Mouse (Mus musculus): ENCODE measurements around the gene Cyp2d10. TPM values are rescaled to one million over a fixed set of nuclear protein-coding genes. Genes with fewer than 3 reads are reported as not detected.
"Not testable (repeated sequence)": the region's sequence is repeated elsewhere in the genome, so short reads cannot be mapped to it uniquely, and the experiment has no call there.

Cyp2d10 gene
- total RNA-seq, 1 experiment from 2014 or later, result not detected

DNA sequence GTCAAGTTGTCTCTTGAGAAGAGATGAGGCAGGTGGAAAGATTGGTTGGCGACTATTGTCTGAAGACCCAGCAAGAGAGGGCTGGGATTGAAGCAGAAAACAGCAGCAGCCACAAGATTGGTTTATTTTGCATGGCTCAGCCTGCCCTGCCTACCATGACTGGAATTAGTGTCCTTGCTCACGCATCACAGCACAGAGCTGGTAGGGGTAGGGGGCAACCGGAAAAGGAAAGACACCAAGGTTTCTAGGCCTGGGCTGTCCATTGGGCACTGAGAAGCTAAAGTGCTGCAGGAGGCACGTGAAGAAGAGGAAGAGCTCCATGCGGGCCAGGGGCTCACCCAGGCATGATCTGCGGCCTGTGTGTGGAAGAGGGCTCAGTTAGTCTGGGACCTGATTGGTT lies 4.3 kb downstream of the Cyp2d10 start:
- no peak for ATAC-seq (replicated peaks; ENCODE audit: low read depth, poor library complexity, severe bottlenecking)

DNA sequence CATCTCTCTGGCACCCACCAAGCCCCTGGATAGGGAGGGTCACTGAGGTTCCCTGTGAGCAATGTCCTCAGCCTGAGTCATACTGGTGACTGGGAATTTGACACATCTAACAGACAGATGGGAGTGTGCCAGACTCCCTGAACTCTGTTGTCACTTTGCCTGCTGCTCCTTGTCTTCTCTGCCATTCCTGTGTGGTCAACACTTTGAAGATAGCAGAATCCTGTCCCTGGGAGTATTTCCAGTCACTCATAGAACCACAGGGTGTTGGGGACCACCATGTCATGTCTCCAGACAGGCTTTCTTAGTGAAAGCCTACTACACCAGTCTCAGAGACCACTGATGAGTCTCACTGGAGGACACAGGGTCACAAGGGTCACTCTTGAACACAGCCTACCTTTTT lies 4.9 kb downstream of the Cyp2d10 start:
- ATAC-seq (replicated peaks; ENCODE audit: low read depth, poor library complexity, severe bottlenecking), result no peak

DNA sequence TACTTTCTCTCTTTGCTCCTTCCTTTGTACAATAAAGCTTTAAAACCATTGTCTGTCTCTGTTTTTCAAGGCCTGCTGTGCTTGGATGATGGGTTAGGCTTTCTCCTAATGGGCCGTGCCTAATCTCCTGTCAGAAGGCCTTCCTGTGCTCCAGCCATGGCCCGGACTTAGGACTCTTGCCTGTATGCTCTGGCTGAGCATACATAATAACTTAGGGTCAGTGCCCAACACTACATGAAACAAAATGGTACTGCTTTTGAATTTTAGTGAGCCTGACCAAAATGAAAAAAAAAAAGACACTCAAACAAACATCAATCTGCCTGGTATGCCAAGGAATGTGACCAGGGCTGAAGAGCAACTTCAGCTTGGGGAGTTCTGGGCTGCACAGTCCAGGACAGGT lies 5.5 kb downstream of the Cyp2d10 start:
- no peak for ATAC-seq (replicated peaks; ENCODE audit: low read depth, poor library complexity, severe bottlenecking)

DNA sequence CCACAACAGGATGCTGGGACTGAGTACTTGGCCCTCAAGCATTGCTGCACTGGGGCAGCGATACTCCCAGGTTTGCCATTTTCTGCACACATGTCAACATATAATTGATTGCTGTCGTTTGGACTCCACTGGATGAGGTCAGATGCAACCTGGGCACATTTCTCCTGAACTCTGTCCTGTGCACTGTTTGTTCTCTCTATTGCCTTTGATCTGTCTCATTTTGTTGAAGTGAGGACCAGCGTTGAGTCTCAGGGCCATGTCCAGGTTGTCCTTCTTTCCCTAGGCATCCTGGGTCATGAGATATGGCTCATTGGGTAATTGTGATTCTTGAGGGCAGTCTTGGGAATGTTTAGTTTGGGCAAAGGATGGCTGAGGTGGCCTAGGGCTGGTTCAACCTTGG lies 11.0 kb downstream of the Cyp2d10 start:
- ATAC-seq (replicated peaks; ENCODE audit: low read depth, poor library complexity, severe bottlenecking), result not testable (repeated sequence)

DNA sequence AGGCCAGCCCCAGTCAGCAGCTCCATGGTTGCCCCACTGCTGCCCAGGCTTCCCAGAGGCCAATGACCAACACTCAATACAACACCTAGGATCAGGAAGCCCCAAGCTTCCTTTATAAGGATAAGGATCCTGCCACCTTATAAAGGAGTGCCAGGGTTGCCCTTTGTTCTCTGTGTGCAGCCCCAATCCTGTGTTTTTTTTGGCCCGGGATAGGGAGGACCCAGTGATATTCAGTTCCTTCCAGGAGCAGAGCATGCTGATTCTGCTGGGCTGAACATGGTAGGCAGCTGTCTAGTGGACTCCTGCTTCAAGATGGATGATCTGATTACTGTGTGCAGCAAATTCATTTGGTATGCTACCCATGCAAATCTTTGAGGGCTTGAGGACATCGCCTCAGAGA lies 13.1 kb downstream of the Cyp2d10 start, which contains the start of gene Cyp2d11:
Gene Cyp2d11 (minus strand): TSS at position 101 of the 400 bp plus-strand sequence.
- ATAC-seq (replicated peaks; ENCODE audit: low read depth, poor library complexity, severe bottlenecking), result not testable (repeated sequence)

DNA sequence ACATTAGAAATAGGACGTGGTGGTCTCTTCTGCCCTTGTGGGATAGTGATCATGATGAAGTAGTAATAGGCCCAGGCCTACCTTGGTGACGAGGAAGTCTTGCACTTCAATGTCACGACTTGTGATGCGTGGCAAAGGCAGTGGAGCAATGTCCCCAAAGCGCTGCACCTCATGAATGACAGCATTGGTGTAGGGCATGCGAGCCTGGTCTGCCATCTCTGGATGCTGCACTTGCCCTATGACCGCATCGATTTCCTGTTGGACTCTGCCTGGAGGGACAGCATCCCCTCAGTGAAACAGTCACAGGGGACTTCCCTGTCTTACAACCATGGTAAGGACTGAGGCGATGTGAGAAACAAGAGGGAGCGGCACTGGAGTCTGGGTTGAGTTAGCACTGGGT lies 17.1 kb downstream of the Cyp2d10 start:
- ATAC-seq (replicated peaks; ENCODE audit: low read depth, poor library complexity, severe bottlenecking), result not testable (repeated sequence)

DNA sequence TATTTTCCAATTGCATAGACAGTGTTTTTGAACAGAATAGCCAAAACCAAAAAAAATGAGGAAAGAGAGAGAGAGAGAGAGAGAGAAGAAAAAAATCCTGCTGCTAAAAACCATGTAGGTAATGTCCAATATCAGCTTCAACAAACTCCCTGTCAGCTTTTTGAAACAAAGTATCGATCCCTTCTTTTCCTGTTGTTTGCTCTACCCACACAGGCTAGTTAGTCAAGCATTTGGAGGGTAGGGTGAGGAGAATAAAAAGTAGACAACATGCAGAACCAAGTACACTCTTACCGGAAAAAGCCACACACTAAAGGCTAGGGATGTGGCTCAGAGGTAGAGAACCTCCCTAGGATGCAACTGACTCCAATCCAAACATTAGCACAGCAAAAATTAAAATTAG lies 21.3 kb downstream of the Cyp2d10 start:
- ATAC-seq (replicated peaks; ENCODE audit: low read depth, poor library complexity, severe bottlenecking), result no peak

DNA sequence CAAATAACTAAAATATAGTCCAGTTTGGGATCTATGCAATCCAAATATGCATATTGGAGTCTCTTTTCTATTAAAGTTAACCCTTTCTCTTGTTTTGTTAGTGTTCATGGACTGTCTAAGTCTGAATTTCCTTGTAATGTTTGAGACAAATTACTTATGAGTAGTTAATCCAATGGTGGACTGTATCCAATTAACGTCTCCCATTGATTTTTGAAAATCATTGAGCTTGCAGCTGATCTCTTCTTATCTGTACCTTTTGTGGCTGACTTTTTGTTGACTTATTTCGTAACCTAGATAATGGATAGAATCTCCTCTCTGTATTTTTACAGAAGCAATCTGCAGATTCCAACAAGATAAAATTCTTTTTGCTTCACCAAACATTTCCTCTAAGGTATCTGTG lies 24.6 kb downstream of the Cyp2d10 start:
- no peak for ATAC-seq (replicated peaks; ENCODE audit: low read depth, poor library complexity, severe bottlenecking)

DNA sequence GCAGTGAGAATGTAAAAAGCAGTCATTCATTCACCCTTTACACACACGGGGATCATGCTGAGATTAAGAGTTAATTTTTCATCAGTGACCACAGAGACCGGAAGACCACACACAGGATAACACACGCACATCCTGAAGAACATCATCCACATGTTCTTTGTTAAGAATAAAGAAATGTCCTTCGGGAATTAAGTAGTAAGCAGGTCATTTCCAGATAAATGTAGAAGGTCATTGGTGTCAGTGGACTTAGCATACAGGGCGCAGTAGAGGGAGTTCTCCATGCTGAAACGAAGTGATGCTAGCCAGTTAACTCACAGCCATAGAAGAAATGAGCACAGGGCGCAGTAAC lies 26.3 kb downstream of the Cyp2d10 start:
- ATAC-seq (replicated peaks; ENCODE audit: low read depth, poor library complexity, severe bottlenecking), result no peak

DNA sequence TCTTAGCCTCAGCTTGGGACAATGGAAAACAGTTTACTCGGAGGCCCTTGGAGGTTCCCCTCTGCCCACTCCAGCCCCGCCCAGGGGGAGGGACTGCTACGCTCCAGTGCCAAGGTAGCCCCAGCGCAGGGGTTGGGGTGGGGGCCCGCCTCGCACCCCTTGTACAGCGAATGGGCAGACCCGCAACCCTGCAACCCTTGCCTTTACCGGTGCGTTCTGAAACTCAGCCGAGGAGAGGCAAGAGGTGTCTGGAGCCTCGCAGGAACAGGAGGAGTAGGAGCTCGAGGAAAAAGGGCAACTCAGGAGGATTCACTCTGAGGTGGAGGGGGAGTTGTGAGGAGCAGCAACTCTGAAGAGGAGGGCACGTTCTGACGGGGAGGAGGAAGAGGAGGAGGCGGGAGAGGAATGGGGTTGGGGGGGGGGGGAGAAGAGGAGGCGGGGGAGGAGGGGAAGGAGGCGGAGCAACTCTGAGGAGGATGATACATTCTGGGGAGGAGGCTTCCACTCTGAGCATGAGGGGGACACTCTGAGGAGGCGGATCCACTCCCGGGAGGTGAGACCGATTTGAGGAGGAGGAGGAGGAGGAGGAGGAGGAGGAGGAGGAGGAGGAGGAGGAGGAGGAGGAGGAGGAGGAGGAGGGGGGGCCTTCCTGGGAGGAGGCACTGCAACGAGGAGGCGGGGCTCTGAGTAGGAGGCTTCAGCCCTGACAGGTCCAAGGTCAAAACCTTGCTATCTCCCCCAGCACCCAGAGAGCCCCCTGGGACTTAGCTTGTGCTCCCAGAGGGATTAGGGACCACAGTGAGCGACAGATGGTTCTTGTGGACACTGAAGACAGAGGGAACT lies 26.9 kb downstream of the Cyp2d10 start, which contains the start of gene Cyp2d22:
Gene Cyp2d22 (minus strand): TSS at position 390 of the 843 bp plus-strand sequence.
- ATAC-seq (replicated peaks; ENCODE audit: low read depth, poor library complexity, severe bottlenecking), result peak; percentile 76

DNA sequence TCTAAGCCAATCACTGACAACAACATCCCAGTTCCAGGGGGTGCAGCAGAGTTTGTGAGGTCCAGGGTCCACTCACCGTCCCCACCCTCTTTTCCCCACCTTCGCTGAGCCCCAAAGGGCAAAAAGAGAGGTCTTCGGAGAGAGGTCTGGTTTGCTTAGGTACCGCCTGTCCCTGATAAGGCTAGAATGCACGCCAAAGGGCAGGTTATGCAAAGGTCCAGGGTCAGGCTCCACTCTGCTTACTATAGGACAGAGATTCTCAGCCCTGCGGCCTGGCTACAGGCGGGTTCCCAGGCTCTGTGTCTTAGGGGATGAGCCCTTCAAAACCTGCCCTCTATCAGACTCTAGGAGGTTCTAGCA lies 27.5 kb downstream of the Cyp2d10 start:
- peak; percentile 27; the same call in 1 of the 2 replicates for ATAC-seq (replicated peaks; ENCODE audit: low read depth, poor library complexity, severe bottlenecking)

DNA sequence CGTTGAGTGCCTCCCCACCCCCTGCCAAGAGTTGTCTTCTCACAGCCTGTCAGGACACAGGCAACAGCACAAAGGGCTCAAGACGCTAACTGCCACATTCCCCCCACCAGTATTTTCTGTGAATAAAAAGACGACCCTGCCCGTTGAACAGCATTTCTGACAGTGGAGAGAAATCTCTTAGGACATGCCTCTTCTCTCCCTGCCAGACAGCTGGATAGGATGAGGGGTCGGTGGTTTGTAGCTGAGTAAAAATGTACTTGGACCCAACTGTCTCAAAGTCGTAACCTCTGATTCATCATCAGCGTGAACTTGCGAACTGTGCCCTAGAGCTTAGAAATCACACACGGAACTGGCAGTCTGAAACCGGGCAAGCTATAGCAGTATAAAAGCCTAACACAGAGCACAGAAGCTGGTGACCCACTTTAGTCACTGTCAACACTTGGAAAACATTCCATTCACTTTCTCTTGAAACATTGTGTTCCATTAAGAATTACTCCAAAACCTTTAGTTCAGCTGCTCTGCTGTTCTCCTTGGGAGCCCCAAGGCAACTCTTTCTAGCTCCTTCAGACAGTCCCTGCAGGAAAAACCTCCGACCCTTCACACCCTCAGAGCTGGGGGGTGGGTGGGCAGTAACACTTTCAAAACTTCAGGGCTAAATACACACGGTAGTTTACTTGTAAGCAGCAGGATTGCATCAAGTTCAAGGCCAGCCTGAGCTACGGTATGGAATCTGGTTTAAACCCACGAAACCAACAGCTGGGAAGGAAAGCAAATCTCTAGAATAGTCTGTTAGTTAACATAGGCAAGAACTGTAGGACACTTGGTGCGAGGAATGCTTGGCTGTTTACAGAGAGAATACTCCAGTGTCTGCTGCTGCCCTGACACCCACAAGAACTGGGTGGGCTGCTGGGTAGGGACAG lies 28.5 kb downstream of the Cyp2d10 start:
- ATAC-seq (replicated peaks; ENCODE audit: low read depth, poor library complexity, severe bottlenecking), result no peak

DNA sequence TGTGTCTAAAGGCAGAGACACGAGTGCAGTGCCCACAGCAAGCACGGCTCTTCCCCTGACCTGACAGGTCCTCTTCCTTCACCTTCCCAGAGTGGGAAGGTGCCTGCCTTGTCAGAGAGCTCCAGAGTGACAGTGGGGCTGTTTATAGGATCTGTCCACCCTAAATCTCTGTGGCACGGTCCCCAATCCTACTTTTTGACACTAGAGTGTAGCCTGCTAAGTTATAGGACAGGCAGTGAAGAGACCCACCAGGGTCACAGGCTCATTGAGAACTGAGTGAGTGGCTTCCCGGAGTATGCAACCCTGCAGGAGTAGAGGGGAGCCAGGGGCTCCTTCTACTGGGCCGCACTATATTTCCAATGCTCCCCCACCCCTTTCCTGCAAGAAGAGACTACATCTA lies 29.3 kb downstream of the Cyp2d10 start:
- no peak for ATAC-seq (replicated peaks; ENCODE audit: low read depth, poor library complexity, severe bottlenecking)

DNA sequence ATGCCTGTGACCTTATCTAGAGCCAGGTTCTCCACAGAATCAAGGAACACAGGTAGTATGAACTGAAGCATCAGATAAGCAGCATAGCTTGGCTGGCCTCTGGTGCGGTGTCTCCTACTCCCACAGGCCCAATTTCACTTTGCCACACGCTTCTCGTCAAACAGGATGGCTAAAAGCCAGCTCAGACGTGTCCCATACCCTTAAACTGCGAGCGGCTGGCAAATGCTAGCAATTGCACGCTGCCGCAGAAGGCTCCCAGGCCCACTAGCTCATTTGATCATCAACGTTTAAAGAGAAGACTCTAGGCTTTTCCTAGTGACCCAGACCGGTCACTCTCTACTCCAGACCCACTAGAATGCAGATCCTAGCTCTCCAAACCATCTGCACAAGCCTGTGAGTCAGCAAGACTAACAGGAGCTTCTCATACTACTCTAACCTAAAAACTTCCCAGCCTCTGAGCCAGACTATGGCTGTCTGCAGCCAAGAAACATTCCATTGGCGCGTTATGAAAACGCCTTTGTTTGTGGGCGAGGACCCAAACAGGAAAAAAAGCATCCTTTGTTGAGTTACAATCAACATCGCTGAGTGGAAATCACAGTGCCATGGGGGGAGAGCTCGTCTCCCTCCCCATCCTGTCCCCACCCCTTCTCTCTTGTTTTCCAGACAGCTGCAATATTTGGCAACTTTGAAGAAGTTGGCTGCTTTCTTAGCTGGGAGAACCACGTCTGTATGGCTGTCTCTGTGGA lies 30.4 kb downstream of the Cyp2d10 start:
- no peak for ATAC-seq (replicated peaks; ENCODE audit: low read depth, poor library complexity, severe bottlenecking)

DNA sequence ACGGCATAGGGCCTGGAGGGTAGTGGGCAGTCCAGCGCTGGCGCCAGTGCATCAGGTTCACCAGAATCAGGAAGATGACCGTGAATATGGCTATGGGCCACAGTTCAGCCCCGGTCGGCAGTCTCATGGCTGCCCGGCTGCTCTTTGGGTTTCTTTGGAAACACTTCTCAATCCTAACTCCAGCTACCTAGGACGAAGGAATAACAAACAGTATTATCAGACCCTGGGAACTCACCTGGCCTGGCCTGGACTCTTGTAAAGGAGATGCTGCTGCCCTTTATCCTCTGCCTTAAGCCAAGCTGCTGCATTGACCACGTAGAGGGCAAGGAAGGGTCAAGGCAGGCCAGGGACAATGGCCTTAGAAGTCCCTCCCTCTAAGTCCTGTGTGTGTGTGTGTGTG lies 31.1 kb downstream of the Cyp2d10 start:
- no peak for ATAC-seq (replicated peaks; ENCODE audit: low read depth, poor library complexity, severe bottlenecking)

DNA sequence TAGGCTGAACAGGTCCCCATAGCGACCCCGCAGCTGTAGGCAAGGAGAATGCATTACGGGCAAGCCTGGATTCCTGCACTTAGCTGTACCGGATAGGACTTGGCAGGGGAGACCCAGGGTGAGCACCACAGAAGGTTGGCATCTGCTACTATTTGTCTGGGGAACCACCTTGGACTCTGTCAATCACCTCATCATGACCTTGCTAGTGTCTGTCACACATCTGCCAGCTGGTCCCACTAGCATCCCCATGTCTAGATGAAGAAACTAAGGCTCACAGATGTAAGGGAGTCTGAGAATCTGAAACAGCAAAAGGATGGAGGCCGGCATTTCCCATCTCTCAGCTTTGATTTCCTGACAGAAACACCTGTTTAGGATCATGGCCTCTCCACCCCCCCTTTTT lies 32.6 kb downstream of the Cyp2d10 start:
- ATAC-seq (replicated peaks; ENCODE audit: low read depth, poor library complexity, severe bottlenecking), result no peak

DNA sequence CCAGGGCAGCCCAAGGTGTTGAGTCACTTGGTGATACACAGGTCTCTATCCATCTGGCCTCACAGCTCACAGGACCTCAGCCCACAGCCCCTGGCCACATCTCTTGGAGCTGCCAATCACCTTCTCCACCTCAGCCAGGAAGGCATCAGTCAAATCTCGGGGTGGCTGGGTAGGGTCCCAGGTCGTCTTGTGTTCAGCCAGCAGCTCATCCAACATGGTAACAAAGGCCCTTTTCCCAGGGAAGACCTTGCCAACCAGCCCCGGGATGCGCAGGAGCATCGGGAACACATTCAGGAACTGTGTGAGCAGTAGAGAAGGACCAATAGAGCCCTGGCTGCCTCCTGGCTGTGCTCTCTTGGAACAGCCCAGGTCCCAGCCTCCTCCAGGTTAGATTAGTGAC lies 34.0 kb downstream of the Cyp2d10 start:
- no peak for ATAC-seq (replicated peaks; ENCODE audit: low read depth, poor library complexity, severe bottlenecking)

DNA sequence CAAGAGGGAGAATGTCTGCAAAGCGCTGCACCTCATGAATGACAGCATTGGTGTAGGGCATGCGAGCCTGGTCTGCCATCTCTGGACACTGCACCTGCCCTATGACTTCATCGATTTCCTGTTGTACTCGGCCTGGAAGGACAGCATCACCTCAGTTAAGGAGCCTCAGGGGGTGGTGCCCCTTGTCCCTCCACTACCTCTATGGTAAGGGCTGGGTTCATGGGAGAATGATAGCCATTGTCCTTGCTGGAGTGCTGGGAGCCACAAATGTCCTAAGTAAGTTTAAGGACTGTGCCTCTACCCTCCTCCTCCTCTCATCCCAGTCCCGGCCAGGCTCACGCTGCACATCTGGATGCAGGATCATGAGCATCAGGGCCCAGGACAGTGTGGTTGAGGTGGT lies 34.5 kb downstream of the Cyp2d10 start:
- ATAC-seq (replicated peaks; ENCODE audit: low read depth, poor library complexity, severe bottlenecking), result no peak

DNA sequence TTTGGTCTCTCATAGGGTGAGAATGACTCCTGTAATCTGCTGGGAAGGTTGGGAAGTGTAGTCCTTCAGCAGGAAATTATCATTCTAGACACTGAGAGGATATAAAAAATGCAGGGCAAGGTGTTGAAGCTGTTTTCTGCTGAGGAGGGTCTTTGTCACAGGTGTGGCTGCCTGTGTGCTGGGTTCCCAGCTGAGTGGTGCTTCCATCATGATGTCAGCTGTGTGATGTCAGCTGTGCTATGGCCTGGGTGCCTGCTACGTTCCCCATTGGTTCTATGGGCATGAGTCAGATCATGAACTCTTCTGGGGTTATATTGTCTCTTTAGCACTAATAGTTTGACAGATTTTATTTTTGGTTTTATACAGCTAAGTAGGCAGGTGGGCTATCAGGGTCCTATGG lies 38.1 kb downstream of the Cyp2d10 start:
- ATAC-seq (replicated peaks; ENCODE audit: low read depth, poor library complexity, severe bottlenecking), result no peak

DNA sequence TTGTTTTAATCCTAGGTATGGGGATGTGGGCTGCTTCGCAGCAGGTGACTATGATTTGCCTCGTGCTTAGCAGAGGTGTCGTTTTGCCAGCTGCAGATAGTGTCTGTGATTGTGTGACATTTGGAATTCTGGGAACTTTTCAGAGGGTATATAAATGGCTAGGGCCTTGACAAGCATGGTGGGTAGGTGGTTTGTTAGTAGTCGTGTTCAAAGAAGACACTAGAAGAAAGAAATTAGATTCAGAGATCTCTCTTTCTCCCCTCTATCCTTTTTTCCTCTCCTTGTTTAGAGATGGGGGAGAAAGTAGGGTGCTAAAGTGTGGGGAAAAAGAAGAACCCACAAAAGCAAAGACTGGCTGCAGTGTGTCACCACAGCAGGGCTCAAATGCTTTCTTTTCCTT lies 38.8 kb downstream of the Cyp2d10 start:
- ATAC-seq (replicated peaks; ENCODE audit: low read depth, poor library complexity, severe bottlenecking), result no peak

All from common myeloid progenitor, adult 5-6 weeks (primary cell).